Mouse (Mus musculus) kidney, adult 2 months (tissue): ENCODE data around the gene Nfib. TPM values are rescaled to one million over a fixed set of nuclear protein-coding genes. Genes with fewer than 3 reads are reported as not detected.

ENCODE experiments used
- DNase-seq: peaks from one replicate; pipeline ENCODE4 v3.0.0; 2021
- H3K27ac ChIP-seq: fragments of 200-500 bp; 2 replicates; pipeline ENCODE4 v1.5.1; 2012; ENCODE audit warnings: low read depth, low read length, control low read depth, inconsistent platforms; ENCODE audit not compliant: insufficient read depth
- H3K27me3 ChIP-seq: fragments of 200-500 bp; replicated peaks from 2 replicates; pipeline ENCODE4 v1.6.1; 2012; ENCODE audit warnings: mild to moderate bottlenecking, moderate library complexity, low read length, inconsistent platforms; ENCODE audit not compliant: control insufficient read depth, insufficient read depth
- H3K36me3 ChIP-seq: fragments of 200-500 bp; 2 replicates; pipeline ENCODE4 v1.6.1; 2012; ENCODE audit warnings: mild to moderate bottlenecking, moderate library complexity, low read length, inconsistent platforms; ENCODE audit not compliant: control insufficient read depth, insufficient read depth
- H3K4me1 ChIP-seq: fragments of 200-500 bp; 2 replicates; pipeline ENCODE4 v1.6.1; 2011; ENCODE audit warnings: low read length; ENCODE audit not compliant: control insufficient read depth, insufficient read depth
- H3K4me3 ChIP-seq: fragments of 200-500 bp; 2 replicates; pipeline ENCODE4 v1.5.1; 2011; ENCODE audit warnings: mild to moderate bottlenecking, low read depth, low read length, control low read depth; ENCODE audit not compliant: insufficient read depth
- CTCF ChIP-seq: fragments of 200-500 bp; conservative IDR thresholded peaks from 2 replicates; pipeline ENCODE4 v1.5.1; 2011; ENCODE audit warnings: low read depth, mild to moderate bottlenecking, control low read depth, low read length, moderate library complexity, mixed read lengths; ENCODE audit not compliant: insufficient read depth, insufficient read length
- POLR2A ChIP-seq: fragments of 200-500 bp; IDR thresholded peaks from one replicate; pipeline ENCODE4 v1.6.1; 2011; ENCODE audit warnings: low read depth, low read length, control low read depth
- WGBS: fragments of 180-500 bp; shearing (Covaris S2); methylation state at CpG from one replicate; pipeline ENCODE4 v1.1.7; 2018; 5-methylcytosine and 5-hydroxymethylcytosine counted together
- polyA plus RNA-seq: library from polyadenylated mRNA; depleted of rRNA; stranded (reverse); fragments of >200 nt; gene quantifications from 2 replicates; pipeline ENCODE4 v1.2.3, GENCODE M21; 2012

The Nfib gene
- polyA plus RNA-seq, 1 experiment: 17.6 TPM

- DNase-seq: peak; percentile 92
- Histone ChIP-seq H3K4me1 (0 out of 2 replicates have a peak, but pooled peaks cover 3% of the 10 kb centered on the region), H3K27ac (no peak overlapping the region), H3K4me3 (no peak overlapping the region), H3K27me3 (no peaks in the 10 kb centered on the region), H3K36me3 (no peaks in the 10 kb centered on the region)
- TF ChIP-seq CTCF (no peak), POLR2A (no peak)
- WGBS: 74% methylated on average over 4 of the region's 4 CpGs
Measured at GRCm38 (mm10) chr4:82291174-82291847, 414.2 kb downstream of the Nfib start.

- no peak for DNase-seq
- H3K27ac ChIP-seq: no peak overlapping the region
- H3K4me1 ChIP-seq: 0 out of 2 replicates have a peak, but pooled peaks cover 3% of the 10 kb centered on the region
- no peaks in the 10 kb centered on the region for H3K36me3 ChIP-seq
- H3K27me3 ChIP-seq: no peaks in the 10 kb centered on the region
- WGBS: 89% methylated on average over 9 of the region's 9 CpGs
- no peak overlapping the region for H3K4me3 ChIP-seq
- TF ChIP-seq CTCF (no peak), POLR2A (no peak)
Measured at GRCm38 (mm10) chr4:82290623-82291022, 414.9 kb downstream of the Nfib start.

DNA sequence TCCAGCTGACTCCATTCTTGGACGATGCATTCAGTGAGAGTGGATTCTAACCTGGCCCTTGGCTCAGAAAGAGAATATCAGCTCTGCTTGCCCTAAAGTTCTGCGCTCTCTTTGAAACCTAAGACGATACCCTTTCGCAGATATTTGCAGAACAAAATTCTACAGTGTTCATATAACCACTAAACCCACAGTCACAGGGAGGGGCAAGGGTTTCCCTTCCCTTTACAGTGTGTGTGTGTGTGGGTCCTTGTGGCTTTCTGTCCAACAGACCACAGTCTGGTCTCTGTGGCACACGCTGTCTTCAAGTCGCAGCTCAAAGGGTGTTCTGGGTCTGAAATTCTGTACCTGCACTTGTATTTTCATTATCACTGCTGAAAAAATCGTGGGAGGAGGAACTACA, 416.0 kb downstream of the Nfib start:
- H3K27me3 ChIP-seq: no peaks in the 10 kb centered on the region
- H3K4me1 ChIP-seq: 0 out of 2 replicates have a peak, but pooled peaks cover 3% of the 10 kb centered on the region
- TF ChIP-seq CTCF (no peak), POLR2A (no peak)
- no peak overlapping the region for H3K27ac ChIP-seq
- H3K36me3 ChIP-seq: no peaks in the 10 kb centered on the region
- no peak overlapping the region for H3K4me3 ChIP-seq
- no peak for DNase-seq
- WGBS: 79% methylated on average over 7 of the region's 7 CpGs

GRCm38 (mm10) chr4:82288138-82288537, 417.4 kb downstream of the Nfib start:
- Histone ChIP-seq H3K27ac (no peak overlapping the region), H3K4me3 (no peak overlapping the region), H3K4me1 (0 out of 2 replicates have a peak, but pooled peaks cover 3% of the 10 kb centered on the region), H3K27me3 (no peaks in the 10 kb centered on the region), H3K36me3 (no peaks in the 10 kb centered on the region)
- WGBS: 65% methylated on average over 2 of the region's 2 CpGs
- DNase-seq: no peak
- TF ChIP-seq CTCF (no peak), POLR2A (no peak)

- DNase-seq: no peak
- H3K36me3 ChIP-seq: no peaks in the 10 kb centered on the region
Measured at GRCm38 (mm10) chr4:82287454-82287853, 418.1 kb downstream of the Nfib start.

GRCm38 (mm10) chr4:82286931-82287330, 418.6 kb downstream of the Nfib start:
- Histone ChIP-seq H3K4me1 (0 out of 2 replicates have a peak, but pooled peaks cover 3% of the 10 kb centered on the region), H3K27me3 (no peaks in the 10 kb centered on the region), H3K36me3 (no peaks in the 10 kb centered on the region), H3K4me3 (no peak overlapping the region), H3K27ac (no peak overlapping the region)
- 82% methylated on average over 2 of the region's 2 CpGs for WGBS
- TF ChIP-seq CTCF (no peak), POLR2A (no peak)
- no peak for DNase-seq

More at GRCm38 (mm10) chr4:82287454-82287853, 418.1 kb downstream of the Nfib start:
- 93% methylated on average over 2 of the region's 2 CpGs for WGBS
- Histone ChIP-seq H3K4me1 (0 out of 2 replicates have a peak, but pooled peaks cover 3% of the 10 kb centered on the region), H3K27me3 (no peaks in the 10 kb centered on the region), H3K27ac (no peak overlapping the region), H3K4me3 (no peak overlapping the region)
- no peak for TF ChIP-seq POLR2A
- TF ChIP-seq CTCF: no peak

GRCm38 (mm10) chr4:82283536-82283935, 422.0 kb downstream of the Nfib start:
- no peak overlapping the region for H3K27ac ChIP-seq
- DNase-seq: no peak
- no peaks in the 10 kb centered on the region for H3K27me3 ChIP-seq
- no peaks in the 10 kb centered on the region for H3K4me1 ChIP-seq
- H3K36me3 ChIP-seq: no peaks in the 10 kb centered on the region
- WGBS: 74% methylated on average over 6 of the region's 6 CpGs
- H3K4me3 ChIP-seq: no peak overlapping the region
- TF ChIP-seq CTCF (no peak), POLR2A (no peak)
